Mouse (Mus musculus) mouse embryonic stem cell (cell line): ENCODE data around the gene Acot5.
"Not testable (repeated sequence)": the region's sequence is repeated elsewhere in the genome, so short reads cannot be mapped to it uniquely, and the experiment has no call there.

Source experiments
- in situ Hi-C, 2 experiments: fragments of 300-500 bp; cut with MboI; formaldehyde crosslinking; loops; 1 replicate in 1 of 2; 3 replicates in 1 of 2; pipeline ENCODE4 v1.14.3; 2019 to 2020; ENCODE audit warnings: low sequenced_read_pairs in 2 of 2, low pct_unique_long_range_greater_than_20kb in 1 of 2, mixed read lengths in 1 of 2; ENCODE audit not compliant: unreplicated experiment in 1 of 2

The Acot5 gene

GRCm38 (mm10) chr12:84068986-84069385, at the start of gene Acot5:
Gene Acot5 (plus strand): TSS chr12:84069325.
- in situ Hi-C loops: loop anchor here (25.0 kb wide), 2 partner anchors 282 to 357 kb away; no protein-coding TSS in a partner anchor

DNA sequence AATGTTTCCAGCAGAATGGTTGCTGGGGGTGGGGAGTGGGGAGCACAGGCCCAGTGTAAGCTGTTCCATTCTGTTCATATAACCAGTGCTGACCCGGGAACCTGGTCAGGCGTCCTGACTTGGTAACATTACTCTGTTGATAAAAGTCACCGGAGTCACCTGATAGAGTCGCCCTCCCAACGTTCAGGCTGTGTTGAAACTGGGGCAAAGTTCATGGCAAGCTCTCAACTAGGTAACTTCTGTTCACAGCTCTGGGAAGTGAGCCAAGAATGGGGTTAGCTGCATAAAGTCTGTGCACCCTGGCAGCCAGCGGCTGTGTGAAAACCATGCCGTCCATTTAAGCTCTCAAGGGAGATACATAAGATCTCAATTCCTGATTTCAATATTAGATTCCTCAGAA, 48.6 kb upstream of the Acot5 start:
- in situ Hi-C loops: not testable (repeated sequence)

- in situ Hi-C loops: not testable (repeated sequence)
These were observed 46.9 kb upstream of the Acot5 start for GRCm38 (mm10) chr12:84022266-84022665.

GRCm38 (mm10) chr12:84023052-84023745, 45.9 kb upstream of the Acot5 start:
- in situ Hi-C loops: no loop called here

GRCm38 (mm10) chr12:84025888-84026287, 43.2 kb upstream of the Acot5 start:
- in situ Hi-C loops: no loop called here

GRCm38 (mm10) chr12:84028328-84028727, 40.8 kb upstream of the Acot5 start:
- in situ Hi-C loops: not testable (repeated sequence)

- in situ Hi-C loops: not testable (repeated sequence)
These were observed 40.1 kb upstream of the Acot5 start for GRCm38 (mm10) chr12:84029043-84029442.

DNA sequence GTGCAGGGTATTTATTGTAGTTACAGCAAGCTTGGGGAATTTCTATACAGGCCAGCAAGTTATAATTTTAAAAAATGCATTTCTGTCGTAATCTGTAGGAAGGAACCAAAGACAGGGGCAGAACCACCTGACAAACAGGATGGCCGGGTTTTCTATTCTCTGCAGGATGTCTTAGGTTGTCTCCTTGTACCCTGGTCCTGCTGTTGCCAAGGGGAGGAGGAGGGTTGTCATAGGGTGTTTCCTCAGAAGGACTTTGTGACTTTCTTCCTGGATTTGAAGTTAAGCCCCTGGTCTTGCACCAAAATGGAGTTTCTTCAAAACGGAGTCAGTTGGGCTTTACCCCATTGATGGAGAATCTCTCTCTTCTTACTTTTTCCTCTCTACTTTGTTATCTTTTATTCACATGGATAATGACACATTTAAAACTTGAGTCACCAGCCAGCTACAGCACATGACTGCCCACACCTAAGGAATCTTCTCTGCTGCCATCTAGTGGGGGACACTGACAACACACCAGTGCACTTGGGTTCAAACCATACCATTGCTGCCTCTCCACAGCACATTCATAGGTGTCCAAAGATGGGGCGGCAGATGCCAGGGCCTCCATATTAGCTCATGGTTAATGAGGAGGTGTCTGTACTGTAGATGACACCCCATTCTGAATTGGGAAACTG, 38.3 kb upstream of the Acot5 start:
- in situ Hi-C loops: no loop called here

DNA sequence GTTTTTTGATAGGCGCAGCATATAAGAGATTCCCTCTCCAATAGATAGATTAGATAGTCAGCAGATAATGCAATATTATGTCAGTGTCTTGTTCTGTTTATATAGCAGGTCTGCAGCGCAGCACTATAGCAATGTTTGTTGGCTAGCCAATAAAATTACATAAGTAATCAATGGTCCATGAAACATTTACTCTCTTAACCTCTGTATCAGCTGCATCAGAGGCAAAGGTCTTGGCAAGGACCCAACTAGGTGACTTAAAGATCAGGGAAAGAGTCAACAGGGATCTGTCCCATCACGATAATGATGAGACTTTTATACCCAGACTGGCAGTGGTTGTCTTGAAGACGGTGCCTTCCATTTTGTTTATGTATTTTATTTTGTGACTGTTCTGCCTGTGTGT, 36.3 kb upstream of the Acot5 start:
- in situ Hi-C loops: no loop called here

GRCm38 (mm10) chr12:84033302-84033701, 35.8 kb upstream of the Acot5 start:
- in situ Hi-C loops: not testable (repeated sequence)

- in situ Hi-C loops: no loop called here
These were observed 35.0 kb upstream of the Acot5 start for GRCm38 (mm10) chr12:84034108-84034507.

DNA sequence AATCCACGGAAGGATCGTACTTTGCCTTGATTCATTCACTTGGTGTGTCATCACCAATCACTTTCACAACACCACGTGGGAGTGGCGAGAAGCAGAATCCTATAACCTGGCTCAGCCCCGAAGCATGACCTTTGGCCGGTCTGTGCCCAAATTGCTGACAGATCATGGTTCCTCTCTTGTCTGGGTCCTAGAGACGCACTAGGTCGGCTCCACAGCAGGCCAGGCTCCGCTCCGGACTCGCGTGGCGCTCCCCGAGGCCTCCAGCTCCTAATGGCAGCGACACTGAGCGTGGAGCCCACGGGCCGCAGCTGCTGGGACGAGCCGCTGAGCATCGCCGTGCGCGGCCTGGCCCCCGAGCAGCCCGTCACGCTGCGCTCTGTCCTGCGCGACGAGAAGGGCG, 30.9 kb upstream of the Acot5 start, which contains the start of gene Acot4:
Gene Acot4 (plus strand): TSS at position 139 of the 400 bp plus-strand sequence.
- in situ Hi-C loops: not testable (repeated sequence)

DNA sequence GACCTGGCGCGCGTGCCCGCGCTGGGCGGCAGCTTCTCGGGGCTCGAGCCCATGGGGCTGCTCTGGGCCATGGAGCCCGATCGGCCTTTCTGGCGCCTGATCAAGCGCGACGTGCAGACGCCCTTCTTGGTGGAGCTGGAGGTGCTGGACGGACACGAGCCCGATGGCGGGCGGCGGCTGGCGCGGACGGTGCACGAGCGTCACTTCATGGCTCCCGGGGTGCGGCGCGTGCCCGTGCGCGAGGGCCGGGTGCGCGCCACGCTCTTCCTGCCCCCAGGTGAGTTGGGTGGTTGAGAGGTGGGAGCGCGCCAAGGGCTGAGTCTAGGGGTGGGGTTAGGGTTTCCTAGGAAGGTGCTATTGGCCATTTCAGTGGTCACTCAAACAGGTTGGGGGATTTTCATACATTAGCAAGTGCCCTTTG, 30.4 kb upstream of the Acot5 start, which contains the start of gene Gm49366:
Gene Gm49366 (plus strand): TSS at position 245 of the 421 bp plus-strand sequence.
- in situ Hi-C loops: not testable (repeated sequence)

- in situ Hi-C loops: loop anchor here (10.0 kb wide), 1 partner anchor 57 kb away; the partner anchor contains the start of genes Acot2 (in 2 of the 2) and Heatr4 (in 2 of the 2)
These were observed 26.9 kb upstream of the Acot5 start for GRCm38 (mm10) chr12:84042248-84042647.

DNA sequence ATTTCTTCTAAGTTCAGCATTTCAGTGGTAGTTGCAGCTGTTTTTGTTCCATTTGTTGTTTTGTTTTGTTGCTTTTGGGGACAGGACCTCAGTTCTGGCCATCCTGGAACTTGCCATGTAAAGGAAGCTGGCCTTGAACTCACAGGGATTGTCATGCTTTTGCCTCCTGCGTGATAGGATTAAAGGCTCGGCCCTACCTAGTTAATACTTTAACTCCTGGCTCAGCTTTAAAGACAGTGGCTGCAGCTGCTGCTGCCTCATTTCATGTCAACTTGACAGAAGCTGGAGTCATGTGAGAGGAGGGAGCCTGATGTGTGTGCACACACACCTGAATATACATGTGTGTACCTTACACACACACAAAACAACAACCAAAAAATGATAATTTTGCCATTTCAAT, 25.1 kb upstream of the Acot5 start:
- in situ Hi-C loops: loop anchor here (10.0 kb wide), 1 partner anchor 59 kb away; the partner anchor contains the start of genes Acot2 (in 2 of the 2) and Heatr4 (in 2 of the 2)

GRCm38 (mm10) chr12:84046906-84047305, 22.2 kb upstream of the Acot5 start:
- in situ Hi-C loops: loop anchor here (10.0 kb wide), 1 partner anchor 62 kb away; the partner anchor contains the start of genes Acot2 (in 2 of the 2) and Heatr4 (in 2 of the 2)

DNA sequence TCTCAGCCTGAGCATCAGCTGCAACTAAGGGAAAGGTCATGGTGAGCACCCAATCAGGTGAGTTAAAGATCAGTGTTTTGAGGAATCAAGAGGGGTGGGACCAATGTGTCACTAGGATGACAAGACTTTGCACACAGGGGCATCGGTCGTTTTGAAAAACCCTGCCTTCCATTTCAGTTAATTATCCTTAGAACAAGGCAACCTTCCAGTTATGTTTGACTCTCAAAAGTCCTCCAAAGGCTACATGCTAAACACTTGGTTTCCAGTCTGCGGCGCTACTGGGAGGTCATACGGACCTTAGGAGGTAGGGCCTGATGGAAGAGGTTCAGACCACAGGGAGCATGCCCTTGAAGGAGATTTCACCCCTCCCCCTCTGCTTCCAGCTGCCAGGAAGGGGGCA, 18.4 kb upstream of the Acot5 start:
- in situ Hi-C loops: loop anchor here (25.0 kb wide), 2 partner anchors 263 to 338 kb away; no protein-coding TSS in a partner anchor

- in situ Hi-C loops: loop anchor here (25.0 kb wide), 2 partner anchors 265 to 340 kb away; no protein-coding TSS in a partner anchor
These were observed 17.1 kb upstream of the Acot5 start, which contains the start of gene Acot3 for GRCm38 (mm10) chr12:84051937-84052474. Gene Acot3 (plus strand): TSS chr12:84052144.

DNA sequence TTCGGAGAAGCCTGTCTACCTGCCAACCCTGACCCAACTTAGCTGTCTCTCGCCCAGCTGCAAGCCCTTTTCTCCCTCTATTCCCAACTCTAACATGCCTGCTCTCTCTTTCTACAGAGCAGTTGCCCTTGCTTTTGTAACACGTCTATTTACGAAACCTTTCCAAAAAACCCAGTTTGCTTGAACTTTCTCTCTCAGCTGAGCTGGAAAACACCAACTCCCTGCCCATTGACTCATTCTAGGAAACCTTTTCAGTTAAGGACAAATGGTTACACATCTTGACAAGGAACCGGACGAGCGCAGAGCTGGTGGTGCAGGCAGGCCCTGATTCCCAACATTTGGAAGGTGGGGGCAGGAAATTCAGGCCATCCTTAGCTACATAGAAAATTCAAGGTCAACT, 16.5 kb upstream of the Acot5 start:
- in situ Hi-C loops: loop anchor here (25.0 kb wide), 2 partner anchors 265 to 340 kb away; no protein-coding TSS in a partner anchor
